Mouse (Mus musculus) liver, embryonic 15.5 days (tissue): ENCODE results near the gene Pdzd7. TPM values are rescaled to one million over a fixed set of nuclear protein-coding genes. Genes with fewer than 3 reads are reported as not detected.

ENCODE experiments used
- ATAC-seq: fragments of 200-750 bp; cut with Nextera tagmentation; 2 replicates; pipeline ENCODE4 v1.8.0; 2017; ENCODE audit warnings: moderate number of reproducible peaks, mild to moderate bottlenecking, moderate library complexity; ENCODE audit not compliant: insufficient read depth
- H3K27ac ChIP-seq: fragments of 300-500 bp; sonication (generic); replicated peaks from 2 replicates; pipeline ENCODE4 v1.5.1; 2015; ENCODE audit warnings: mild to moderate bottlenecking, inconsistent platforms
- H3K27me3 ChIP-seq: fragments of 300-500 bp; sonication (generic); 2 replicates; pipeline ENCODE4 v1.6.1; 2015; ENCODE audit warnings: mild to moderate bottlenecking, inconsistent platforms
- H3K36me3 ChIP-seq: fragments of 300-500 bp; sonication (generic); replicated peaks from 2 replicates; pipeline ENCODE4 v1.6.1; 2015; ENCODE audit warnings: moderate library complexity, mild to moderate bottlenecking, inconsistent platforms
- H3K4me1 ChIP-seq: fragments of 300-500 bp; sonication (generic); replicated peaks from 2 replicates; pipeline ENCODE4 v1.6.1; 2015; ENCODE audit warnings: inconsistent platforms
- H3K4me2 ChIP-seq: fragments of 300-500 bp; sonication (generic); 2 replicates; pipeline ENCODE4 v1.6.1; 2015; ENCODE audit warnings: moderate library complexity, mild to moderate bottlenecking, inconsistent platforms
- H3K4me3 ChIP-seq: fragments of 300-500 bp; sonication (generic); replicated peaks from 2 replicates; pipeline ENCODE4 v1.5.1; 2015; ENCODE audit warnings: mild to moderate bottlenecking, inconsistent platforms
- H3K9ac ChIP-seq: fragments of 300-500 bp; sonication (generic); 2 replicates; pipeline ENCODE4 v1.6.1; 2015; ENCODE audit warnings: moderate library complexity, mild to moderate bottlenecking, inconsistent platforms
- H3K9me3 ChIP-seq: fragments of 300-500 bp; sonication (generic); replicated peaks from 2 replicates; pipeline ENCODE4 v1.6.1; 2016; ENCODE audit warnings: inconsistent platforms
- WGBS: fragments of 180-500 bp; shearing (Covaris S2); methylation state at CpG from one replicate; pipeline ENCODE4 v1.1.7; 2015; ENCODE audit warnings: mixed read lengths; ENCODE audit not compliant: insufficient replicate concordance; 5-methylcytosine and 5-hydroxymethylcytosine counted together
- polyA plus RNA-seq: library from polyadenylated mRNA; unstranded; fragments of >200 nt; fragmentation: Nextera tagmentation; extraction: Ambion mirVana; gene quantifications from 2 replicates; pipeline ENCODE4 v1.2.1, GENCODE M21; 2015

Gene Pdzd7
- polyA plus RNA-seq, 1 experiment from 2014 or later, result not detected

- peaks cover 67% of the 10 kb centered on the region for H3K4me1 ChIP-seq
- H3K9ac ChIP-seq, result peak overlapping the region; percentile 82
- peaks cover 54% of the 10 kb centered on the region for H3K27me3 ChIP-seq
- no peaks in the 10 kb centered on the region for H3K9me3 ChIP-seq
- WGBS, result 1% methylated on average over 32 of the region's 32 CpGs
- H3K27ac ChIP-seq, result peak overlapping the region; percentile 89
- H3K4me2 ChIP-seq, result peak overlapping the region; percentile 96
- H3K4me3 ChIP-seq, result peak overlapping the region; percentile 77
- peak; percentile 67 for ATAC-seq
- H3K36me3 ChIP-seq, result no peaks in the 10 kb centered on the region
Measured at GRCm38 (mm10) chr19:45075323-45076035, 30.0 kb upstream of the Pdzd7 start.

DNA sequence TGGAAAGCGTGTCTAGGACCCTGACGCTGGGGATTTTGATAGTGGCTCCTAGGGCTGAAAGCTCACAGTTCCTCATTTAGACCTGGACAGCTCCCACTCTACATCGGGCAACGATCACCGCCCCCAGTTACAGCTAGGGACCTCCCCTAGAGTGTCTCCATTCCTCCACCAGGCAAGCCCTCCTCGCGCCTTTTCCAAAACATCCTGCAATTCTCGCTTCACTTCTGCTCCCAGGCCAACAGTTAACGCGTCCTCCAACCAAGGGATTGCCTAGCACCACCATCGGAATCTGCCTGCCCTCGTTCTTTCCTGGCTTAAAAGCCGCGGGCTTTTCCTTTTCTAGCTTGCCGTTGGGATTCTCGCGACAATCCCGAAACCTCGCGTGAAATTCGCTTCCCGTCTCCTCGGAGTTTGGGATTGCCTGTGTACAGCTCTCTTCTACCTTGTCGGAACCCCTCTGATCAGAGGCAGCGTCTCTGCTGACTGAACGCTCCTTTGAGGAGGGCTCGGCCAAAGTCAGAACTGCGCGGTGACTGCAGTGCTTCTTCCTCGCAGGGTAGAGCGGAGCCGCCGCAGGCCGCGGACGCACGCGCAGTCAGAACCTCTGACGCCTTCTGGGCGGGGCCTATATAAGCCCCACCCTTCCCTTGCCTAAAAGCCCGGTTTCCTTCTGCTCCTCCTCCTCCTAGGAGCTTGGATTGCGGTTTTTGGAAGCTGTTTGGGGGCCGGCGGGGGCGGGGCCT lies 29.2 kb upstream of the Pdzd7 start, which contains the start of gene Kazald1:
Gene Kazald1 (plus strand): TSS at position 662 of the 743 bp plus-strand sequence.
- no peaks in the 10 kb centered on the region for H3K36me3 ChIP-seq
- H3K4me3 ChIP-seq, result peak within 1 kb of the TSS; percentile 77
- H3K9me3 ChIP-seq, result no peaks in the 10 kb centered on the region
- peak within 1 kb of the TSS; percentile 82 for H3K9ac ChIP-seq
- H3K27ac ChIP-seq, result peak within 1 kb of the TSS; percentile 89
- ATAC-seq, result peak; percentile 88
- under 1% methylated on average over 45 of the region's 45 CpGs for WGBS
- H3K4me2 ChIP-seq, result peak within 1 kb of the TSS; percentile 96
- H3K4me1 ChIP-seq, result peaks cover 61% of the 10 kb centered on the region
- peaks cover 46% of the 10 kb centered on the region for H3K27me3 ChIP-seq

GRCm38 (mm10) chr19:45073871-45074542 lies 28.5 kb upstream of the Pdzd7 start:
- Histone ChIP-seq H3K27me3 (peaks cover 39% of the 10 kb centered on the region), H3K4me1 (peaks cover 53% of the 10 kb centered on the region), H3K4me2 (peak overlapping the region; percentile 96), H3K9me3 (no peaks in the 10 kb centered on the region), H3K36me3 (no peaks in the 10 kb centered on the region), H3K9ac (peak overlapping the region; percentile 82), H3K4me3 (peak overlapping the region; percentile 77), H3K27ac (peak overlapping the region; percentile 89)
- peak; percentile 31; the same call in 1 of the 2 replicates for ATAC-seq
- 6% methylated on average over 20 of the region's 20 CpGs for WGBS

- H3K4me1 ChIP-seq, result peaks cover 42% of the 10 kb centered on the region
Measured at GRCm38 (mm10) chr19:45067758-45068510, 22.4 kb upstream of the Pdzd7 start.

GRCm38 (mm10) chr19:45067170-45067569 lies 21.7 kb upstream of the Pdzd7 start:
- H3K9me3 ChIP-seq, result no peaks in the 10 kb centered on the region
- peaks cover 42% of the 10 kb centered on the region for H3K4me1 ChIP-seq
- H3K9ac ChIP-seq, result no peak overlapping the region
- WGBS, result 61% methylated on average over 17 of the region's 17 CpGs
- no peak overlapping the region for H3K27ac ChIP-seq
- H3K27me3 ChIP-seq, result peaks cover 38% of the 10 kb centered on the region
- no peak overlapping the region for H3K4me2 ChIP-seq
- no peak for ATAC-seq
- no peak overlapping the region for H3K4me3 ChIP-seq
- H3K36me3 ChIP-seq, result no peaks in the 10 kb centered on the region

More at GRCm38 (mm10) chr19:45067758-45068510, 22.4 kb upstream of the Pdzd7 start:
- no peak overlapping the region for H3K4me2 ChIP-seq
- H3K27me3 ChIP-seq, result peaks cover 38% of the 10 kb centered on the region
- H3K9ac ChIP-seq, result no peak overlapping the region
- H3K36me3 ChIP-seq, result no peaks in the 10 kb centered on the region
- H3K9me3 ChIP-seq, result no peaks in the 10 kb centered on the region
- WGBS, result 50% methylated on average over 7 of the region's 7 CpGs
- ATAC-seq, result no peak; the same call in 1 of the 2 replicates
- H3K4me3 ChIP-seq, result no peak overlapping the region
- no peak overlapping the region for H3K27ac ChIP-seq

DNA sequence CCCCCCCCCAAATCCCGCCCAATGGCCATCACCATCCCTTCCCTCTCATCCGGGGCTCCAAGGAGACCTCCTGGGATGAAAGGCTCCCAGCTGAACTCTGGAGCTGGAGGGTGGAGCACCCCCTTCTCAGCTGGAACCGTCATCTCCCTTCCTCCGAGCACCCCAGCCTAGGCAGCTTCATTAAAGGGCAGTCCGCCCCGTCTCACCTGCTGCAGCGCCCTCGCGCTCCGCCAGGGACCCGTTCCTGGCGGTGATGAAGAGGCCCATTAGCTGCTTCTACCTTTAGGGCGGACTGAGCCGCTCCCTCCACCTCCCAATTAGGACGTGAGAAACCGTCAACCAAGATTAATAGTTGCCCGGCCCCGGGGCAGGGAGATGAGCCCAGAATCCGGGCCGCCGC lies 19.7 kb upstream of the Pdzd7 start:
- Histone ChIP-seq H3K4me3 (no peak overlapping the region), H3K9me3 (no peaks in the 10 kb centered on the region), H3K36me3 (no peaks in the 10 kb centered on the region), H3K4me1 (peaks cover 31% of the 10 kb centered on the region), H3K27me3 (peaks cover 38% of the 10 kb centered on the region), H3K27ac (no peak overlapping the region), H3K4me2 (no peak overlapping the region), H3K9ac (no peak overlapping the region)
- no peak for ATAC-seq
- 32% methylated on average over 21 of the region's 21 CpGs for WGBS

DNA sequence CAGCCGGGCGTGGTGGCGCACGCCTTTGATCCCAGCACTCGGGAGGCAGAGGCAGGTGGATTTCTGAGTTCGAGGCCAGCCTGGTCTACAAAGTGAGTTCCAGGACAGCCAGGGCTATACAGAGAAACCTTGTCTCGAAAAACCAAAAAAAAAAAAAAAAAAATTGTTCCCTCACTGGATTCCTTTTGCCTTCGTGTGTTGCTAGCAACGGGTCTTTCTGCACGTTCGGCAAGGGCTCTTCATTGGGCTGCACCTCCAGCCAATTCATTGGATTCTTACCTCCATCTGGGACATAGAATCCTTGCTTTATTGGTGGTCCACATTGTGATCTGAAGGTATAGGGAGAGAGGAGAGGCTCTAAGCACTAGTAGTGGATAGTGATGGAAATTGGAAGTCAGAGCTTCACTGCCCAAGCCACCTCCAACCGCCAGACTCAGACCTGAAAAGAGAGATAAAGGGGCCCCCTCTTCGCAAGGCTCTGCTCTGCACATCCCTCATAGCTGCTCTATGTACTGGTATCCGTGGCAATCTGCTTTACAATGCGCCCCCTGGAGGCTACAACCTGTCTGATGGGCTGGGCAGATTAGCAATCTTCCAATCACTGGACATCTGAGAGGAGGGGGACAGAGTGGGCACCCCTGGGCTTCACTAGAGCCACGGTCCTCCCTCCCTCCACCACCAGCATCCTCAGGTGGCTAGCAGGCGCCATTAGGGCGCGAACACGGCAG lies 18.2 kb upstream of the Pdzd7 start:
- peaks cover 44% of the 10 kb centered on the region for H3K4me1 ChIP-seq
- H3K4me2 ChIP-seq, result peak overlapping the region; percentile 56
- no peak overlapping the region for H3K9ac ChIP-seq
- no peaks in the 10 kb centered on the region for H3K36me3 ChIP-seq
- peak; percentile 72 for ATAC-seq
- H3K27me3 ChIP-seq, result peaks cover 38% of the 10 kb centered on the region
- H3K9me3 ChIP-seq, result no peaks in the 10 kb centered on the region
- peak overlapping the region; percentile 21 for H3K4me3 ChIP-seq
- H3K27ac ChIP-seq, result no peak overlapping the region
- WGBS, result 33% methylated on average over 20 of the region's 20 CpGs

DNA sequence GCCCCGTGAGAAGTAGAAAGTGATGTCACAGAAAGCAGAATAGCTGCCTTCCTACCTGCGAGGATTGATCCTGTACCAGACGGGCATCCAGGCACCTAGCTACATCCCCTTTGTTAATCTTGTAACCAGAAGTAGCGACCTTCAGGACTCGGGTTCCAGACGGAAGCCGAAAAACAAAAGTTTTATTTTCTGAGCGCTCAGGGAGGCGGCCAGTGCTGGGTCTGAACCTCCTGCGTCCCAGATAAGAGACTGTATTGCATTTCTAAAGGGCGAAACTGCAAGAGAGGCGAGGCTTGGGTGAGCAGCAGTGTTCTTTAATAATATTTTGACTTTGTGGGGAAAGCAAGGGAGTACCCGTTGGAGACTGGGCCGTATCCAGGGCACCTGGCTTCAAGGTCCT lies 13.3 kb upstream of the Pdzd7 start:
- H3K27ac ChIP-seq, result peak overlapping the region; percentile 91
- no peaks in the 10 kb centered on the region for H3K36me3 ChIP-seq
- H3K9ac ChIP-seq, result peak overlapping the region; percentile 75
- H3K4me3 ChIP-seq, result peak overlapping the region; percentile 68
- H3K4me2 ChIP-seq, result peak overlapping the region; percentile 76
- peak; percentile 66 for ATAC-seq
- WGBS, result under 1% methylated on average over 14 of the region's 14 CpGs
- peaks cover 1% of the 10 kb centered on the region for H3K27me3 ChIP-seq
- H3K4me1 ChIP-seq, result peaks cover 41% of the 10 kb centered on the region
- H3K9me3 ChIP-seq, result no peaks in the 10 kb centered on the region

DNA sequence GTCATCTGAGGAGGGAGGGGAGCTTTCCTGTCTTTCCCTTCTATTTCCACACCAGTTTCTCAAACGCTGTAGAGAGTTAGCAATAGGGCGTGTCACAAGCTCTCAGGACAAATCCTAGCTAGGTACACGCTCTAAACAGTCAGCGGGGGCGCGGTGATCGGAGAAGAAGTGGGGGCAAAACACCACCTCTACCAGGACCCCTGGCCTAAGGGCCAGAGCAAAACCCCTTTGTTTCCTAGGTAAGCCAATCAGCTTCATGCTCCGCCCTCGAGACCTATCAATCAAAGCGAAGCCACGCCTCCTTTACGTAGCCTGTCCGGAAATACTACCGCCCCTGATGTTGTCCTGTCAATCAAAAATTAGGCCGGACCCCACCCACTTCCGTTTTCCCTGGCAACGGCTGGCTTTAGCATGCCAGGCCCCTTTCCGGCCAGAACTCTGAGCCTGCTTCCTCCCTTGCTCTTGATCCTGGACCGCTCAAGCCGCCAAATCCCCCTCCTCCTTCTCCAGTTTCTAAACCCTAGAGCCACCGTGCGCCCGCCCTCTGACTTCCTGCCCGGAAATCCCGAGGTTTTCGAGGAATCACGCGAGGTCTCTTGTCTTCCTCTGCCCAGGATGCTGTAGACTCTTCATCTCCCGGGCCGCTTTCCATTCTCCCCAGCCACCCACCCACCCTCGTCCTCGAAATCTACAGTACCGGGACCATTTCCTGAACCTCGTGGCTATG lies 12.8 kb upstream of the Pdzd7 start:
- peaks cover 36% of the 10 kb centered on the region for H3K4me1 ChIP-seq
- H3K9me3 ChIP-seq, result no peaks in the 10 kb centered on the region
- peak overlapping the region; percentile 75 for H3K9ac ChIP-seq
- peak overlapping the region; percentile 68 for H3K4me3 ChIP-seq
- under 1% methylated on average over 34 of the region's 34 CpGs for WGBS
- H3K4me2 ChIP-seq, result peak overlapping the region; percentile 76
- H3K27ac ChIP-seq, result peak overlapping the region; percentile 91
- H3K36me3 ChIP-seq, result no peaks in the 10 kb centered on the region
- ATAC-seq, result peak; percentile 85
- no peaks in the 10 kb centered on the region for H3K27me3 ChIP-seq
